Mouse (Mus musculus) MEL (cell line): ENCODE data around the gene Mgat5. TPM values are rescaled to one million over a fixed set of nuclear protein-coding genes. Genes with fewer than 3 reads are reported as not detected.

ENCODE experiments used
- DNase-seq: peaks from one replicate; pipeline ENCODE4 v3.0.0; 2011; ENCODE audit warnings: low read depth, low spot score
- H3K27ac ChIP-seq: 2 replicates; pipeline ENCODE4 v1.5.1; 2012; ENCODE audit warnings: low read depth, mild to moderate bottlenecking, control low read depth, low read length, moderate library complexity; ENCODE audit not compliant: control insufficient read depth
- H3K27me3 ChIP-seq, 2 experiments: fragments of 150-350 bp in 1 of 2; sonication (generic) in 1 of 2; 2 replicates each; pipeline ENCODE4 v1.6.1; 2012; ENCODE audit warnings: low read length in 2 of 2, mild to moderate bottlenecking in 2 of 2, improper control_type of control experiment in 1 of 2, moderate library complexity in 1 of 2; ENCODE audit not compliant: insufficient read depth in 2 of 2, control insufficient read depth in 1 of 2
- H3K36me3 ChIP-seq, 2 experiments: 2 replicates each; pipeline ENCODE4 v1.6.1; 2012 to 2014; ENCODE audit warnings: low read length in 2 of 2, improper control_type of control experiment in 1 of 2, inconsistent platforms in 1 of 2, mild to moderate bottlenecking in 1 of 2; ENCODE audit not compliant: insufficient read depth in 2 of 2, control insufficient read depth in 1 of 2
- H3K4me1 ChIP-seq, 2 experiments: fragments of 150-350 bp in 1 of 2; sonication (generic) in 1 of 2; 2 replicates each; pipeline ENCODE4 v1.6.1; 2012; ENCODE audit warnings: low read length in 2 of 2, improper control_type of control experiment in 1 of 2, mild to moderate bottlenecking in 1 of 2; ENCODE audit not compliant: insufficient read depth in 2 of 2, control insufficient read depth in 1 of 2
- H3K4me3 ChIP-seq, 2 experiments: fragments of 150-350 bp in 1 of 2; sonication (generic) in 1 of 2; 2 replicates each; pipeline ENCODE4 v1.5.1; 2012; ENCODE audit warnings: low read depth in 2 of 2, low read length in 2 of 2, mild to moderate bottlenecking in 2 of 2, moderate library complexity in 2 of 2, control low read depth in 1 of 2, improper control_type of control experiment in 1 of 2; ENCODE audit not compliant: control insufficient read depth in 1 of 2, insufficient read depth in 1 of 2
- H3K79me2 ChIP-seq: 2 replicates; pipeline ENCODE4 v1.6.1; 2012; ENCODE audit warnings: mild to moderate bottlenecking, low read length, moderate library complexity; ENCODE audit not compliant: control insufficient read depth, poor library complexity, insufficient read depth
- H3K9ac ChIP-seq: 2 replicates; pipeline ENCODE4 v1.6.1; 2012; ENCODE audit warnings: low read depth, mild to moderate bottlenecking, control low read depth, low read length, moderate library complexity; ENCODE audit not compliant: control insufficient read depth, poor library complexity, severe bottlenecking
- H3K9me3 ChIP-seq: fragments of 150-350 bp; sonication (generic); replicated peaks from 2 replicates; pipeline ENCODE4 v1.6.1; 2012; ENCODE audit warnings: mild to moderate bottlenecking, low read length, improper control_type of control experiment, moderate library complexity; ENCODE audit not compliant: insufficient read depth
- CHD2 ChIP-seq: IDR thresholded peaks from 2 replicates; pipeline ENCODE4 v1.6.1; 2011; ENCODE audit warnings: low read length, improper control_type of control experiment
- ETS1 ChIP-seq: IDR thresholded peaks from 2 replicates; pipeline ENCODE4 v1.6.1; 2012; ENCODE audit warnings: low read depth, mild to moderate bottlenecking, inconsistent platforms, low read length, improper control_type of control experiment, moderate library complexity
- GABPA ChIP-seq: IDR thresholded peaks from 2 replicates; pipeline ENCODE4 v1.6.1; 2012; ENCODE audit warnings: low read depth, mild to moderate bottlenecking, inconsistent platforms, low read length, improper control_type of control experiment, moderate library complexity
- KAT2A ChIP-seq: conservative IDR thresholded peaks from 2 replicates; pipeline ENCODE4 v1.6.1; 2012; ENCODE audit warnings: low read depth, low read length, improper control_type of control experiment, inconsistent platforms
- MAX ChIP-seq: IDR thresholded peaks from 2 replicates; pipeline ENCODE4 v1.6.1; 2011; ENCODE audit warnings: low read length, improper control_type of control experiment
- NELFE ChIP-seq: IDR thresholded peaks from 2 replicates; pipeline ENCODE4 v1.6.1; 2011; ENCODE audit warnings: low read depth, low read length, improper control_type of control experiment
- POLR2A ChIP-seq, 2 experiments: IDR thresholded peaks; 2 replicates each; pipeline ENCODE4 v1.6.1; 2011 to 2012; ENCODE audit warnings: low read length in 2 of 2, mild to moderate bottlenecking in 2 of 2, control low read depth in 1 of 2, improper control_type of control experiment in 1 of 2, low read depth in 1 of 2, moderate library complexity in 1 of 2; ENCODE audit not compliant: control insufficient read depth in 1 of 2, insufficient read depth in 1 of 2, poor library complexity in 1 of 2
- POLR2AphosphoS5 ChIP-seq: IDR thresholded peaks from 2 replicates; pipeline ENCODE4 v1.6.1; 2012; ENCODE audit warnings: low read depth, borderline replicate concordance, mild to moderate bottlenecking, inconsistent platforms, low read length, moderate library complexity, mixed read lengths
- RCOR1 ChIP-seq: IDR thresholded peaks from 2 replicates; pipeline ENCODE4 v1.6.1; 2012; ENCODE audit warnings: low read depth, mild to moderate bottlenecking, inconsistent platforms, low read length, improper control_type of control experiment
- TAL1 ChIP-seq: IDR thresholded peaks from 2 replicates; pipeline ENCODE4 v1.6.1; 2012; ENCODE audit warnings: mild to moderate bottlenecking, inconsistent platforms, low read length, moderate library complexity, mixed read lengths
- ZC3H11A ChIP-seq: IDR thresholded peaks from 2 replicates; pipeline ENCODE4 v1.6.1; 2012; ENCODE audit warnings: low read depth, mild to moderate bottlenecking, inconsistent platforms, low read length, improper control_type of control experiment
- ZMIZ1 ChIP-seq: IDR thresholded peaks from 2 replicates; pipeline ENCODE4 v1.6.1; 2012; ENCODE audit warnings: low read depth, mild to moderate bottlenecking, inconsistent platforms, low read length, improper control_type of control experiment, moderate library complexity
- polyA plus RNA-seq, 2 experiments: library from polyadenylated mRNA; stranded (reverse) in 1 of 2; unstranded in 1 of 2; fragments of >175 nt in 1 of 2; fragments of >200 nt in 1 of 2; gene quantifications; 2 replicates each; pipeline versions ENCODE4 v1.2.1 to v1.2.4; 2012; ENCODE audit warnings: low replicate concordance in 2 of 2, low read depth in 1 of 2; ENCODE audit not compliant: insufficient read length in 2 of 2, insufficient read depth in 1 of 2, missing spikeins in 1 of 2
- total RNA-seq: library from RNA; depleted of rRNA; stranded (reverse); fragments of 300-350 nt; gene quantifications from 2 replicates; pipeline ENCODE4 v1.2.3, GENCODE M21; 2012

Gene Mgat5
- total and polyA plus RNA-seq, 3 experiments: 6.9 to 9.5 TPM; not detected in 1

GRCm38 (mm10) chr1:127208167-127208566 lies 3.4 kb downstream of the Mgat5 start:
- DNase-seq: no peak
- Histone ChIP-seq H3K27ac (no peak overlapping the region), H3K27me3 (no peaks in the 10 kb centered on the region), H3K9ac (no peak overlapping the region), H3K4me3 (no peak overlapping the region), H3K9me3 (no peaks in the 10 kb centered on the region), H3K36me3 (peaks cover 0 to 3% of the 10 kb centered on the region in 2 experiments; a peak in 2 of 4 replicates), H3K79me2 (peaks cover 42% of the 10 kb centered on the region), H3K4me1 (peaks cover 2 to 15% of the 10 kb centered on the region in 2 experiments)
- TF ChIP-seq ZC3H11A: no peak

GRCm38 (mm10) chr1:127212812-127213211 lies 8.0 kb downstream of the Mgat5 start:
- Histone ChIP-seq H3K4me3 (no peak overlapping the region), H3K27me3 (no peaks in the 10 kb centered on the region), H3K27ac (no peak overlapping the region), H3K4me1 (peaks cover 2 to 11% of the 10 kb centered on the region in 2 experiments; a peak in 3 of 4 replicates), H3K36me3 (peaks cover 0 to 2% of the 10 kb centered on the region in 2 experiments; a peak in 2 of 4 replicates), H3K9me3 (no peaks in the 10 kb centered on the region), H3K79me2 (peaks cover 26% of the 10 kb centered on the region; the same call in 1 of the 2 replicates), H3K9ac (no peak overlapping the region)
- TF ChIP-seq POLR2A (IDR thresholded peaks at IDR 0.05; ENCODE audit: control insufficient read depth in 1 of 2, insufficient read depth in 1 of 2, low read depth in 1 of 2, low read length in 2 of 2, poor library complexity in 1 of 2) (no peak), CHD2 (no peak), TAL1 (no peak), ETS1 (no peak), KAT2A (no peak), NELFE (no peak), MAX (no peak), RCOR1 (no peak), GABPA (no peak), ZMIZ1 (no peak)
- no peak for DNase-seq

GRCm38 (mm10) chr1:127213434-127213833 lies 8.6 kb downstream of the Mgat5 start:
- Histone ChIP-seq H3K4me3 (no peak overlapping the region), H3K27ac (no peak overlapping the region), H3K27me3 (no peaks in the 10 kb centered on the region), H3K9me3 (no peaks in the 10 kb centered on the region), H3K36me3 (peaks cover 0 to 2% of the 10 kb centered on the region in 2 experiments; a peak in 2 of 4 replicates), H3K4me1 (peaks cover 2 to 11% of the 10 kb centered on the region in 2 experiments; a peak in 3 of 4 replicates), H3K79me2 (peaks cover 21% of the 10 kb centered on the region; the same call in 1 of the 2 replicates), H3K9ac (no peak overlapping the region)
- TF ChIP-seq POLR2AphosphoS5 (no peak), CHD2 (no peak)
- DNase-seq: no peak
